Mouse (Mus musculus): ENCODE measurements around the gene Epha2.
A peak's percentile ranks its signal among the peaks of the same experiment; 100 is the strongest.

Gene Epha2

DNA sequence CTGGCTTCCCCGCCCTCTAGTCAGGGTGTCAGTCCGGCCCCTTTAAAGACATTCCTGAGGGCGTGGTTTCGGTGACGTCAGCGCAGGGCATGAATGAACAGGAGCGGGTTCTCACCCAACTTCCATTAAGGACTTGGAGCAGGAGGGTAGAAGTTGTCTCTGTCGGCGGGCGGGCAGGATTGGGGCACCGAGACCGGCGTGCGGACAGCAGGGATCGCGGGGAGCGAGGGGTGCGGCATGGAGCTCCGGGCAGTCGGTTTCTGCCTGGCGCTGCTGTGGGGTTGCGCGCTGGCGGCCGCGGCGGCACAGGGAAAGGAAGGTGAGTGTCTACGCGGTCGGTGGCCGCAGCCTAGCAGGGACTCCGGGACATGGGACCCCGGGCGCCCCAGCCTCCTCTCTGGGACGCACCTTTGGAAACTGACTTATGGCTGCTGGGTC, at the start of gene Epha2:
TSS of gene Epha2 (plus strand) at position 125 of the 438 bp plus-strand sequence.
- DNase-seq (ENCODE audit: low spot score) = peak; percentile 40

DNA sequence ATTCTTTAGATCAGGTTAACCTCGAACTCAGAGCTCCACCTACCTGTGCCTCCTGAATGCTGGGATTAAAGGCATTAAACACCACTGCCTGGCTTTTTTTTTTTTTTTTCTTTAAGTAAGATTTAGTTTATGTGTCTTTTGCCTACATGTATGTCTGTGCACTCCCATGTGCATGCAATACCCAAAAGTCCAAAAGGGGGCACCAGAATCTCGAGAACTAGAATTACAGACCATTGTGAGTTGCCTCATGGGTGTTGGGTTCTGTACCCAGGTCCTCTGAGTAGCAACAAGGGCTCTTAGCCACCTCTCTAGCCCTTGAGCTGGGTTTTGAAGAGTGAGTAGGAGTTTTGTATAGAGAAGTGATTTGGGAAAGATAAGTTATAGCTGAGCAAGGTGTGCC, 48.4 kb upstream of the Epha2 start:
- DNase-seq (ENCODE audit: low spot score) = no peak

DNA sequence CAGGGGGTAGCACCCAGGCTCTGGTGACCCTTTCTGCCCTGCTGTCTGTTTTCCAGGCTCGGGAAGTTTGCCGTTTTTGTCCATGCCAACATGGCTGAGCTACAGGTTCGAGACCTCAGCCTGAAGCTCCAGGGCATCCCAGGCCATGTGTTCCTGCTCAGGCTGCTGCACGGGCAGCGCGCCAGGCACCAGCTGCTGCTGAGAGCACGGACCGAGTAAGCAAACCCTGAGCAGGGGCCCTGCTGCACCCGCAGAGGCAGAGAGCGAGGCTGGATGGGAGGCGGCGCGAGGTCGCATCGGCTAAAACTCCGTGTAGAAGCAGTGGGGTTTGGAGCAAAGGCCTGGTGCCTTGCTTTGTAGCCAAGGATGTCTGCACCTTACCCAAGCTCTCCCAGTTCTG, 46.8 kb upstream of the Epha2 start:
- DNase-seq (ENCODE audit: low spot score) = no peak

DNA sequence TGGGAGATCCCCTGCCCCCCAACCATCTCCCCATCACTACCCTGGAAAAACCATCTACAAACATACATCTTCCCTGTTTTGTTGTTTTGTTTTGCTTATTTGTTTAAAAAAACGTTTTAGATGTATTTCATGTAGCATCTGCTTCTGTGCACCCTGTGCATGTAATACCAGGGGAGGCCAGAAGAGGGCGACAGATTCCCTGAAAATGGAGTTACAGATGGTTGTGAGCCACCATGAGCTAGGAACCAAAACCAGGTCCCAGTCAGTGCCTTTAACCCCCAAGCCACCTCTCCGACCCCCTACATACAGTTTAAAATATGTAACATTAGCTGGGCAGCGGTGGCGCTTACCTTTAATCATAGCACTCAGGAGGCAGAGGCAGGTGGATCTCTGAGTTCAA, 43.6 kb upstream of the Epha2 start:
- DNase-seq (ENCODE audit: low spot score) = no peak

DNA sequence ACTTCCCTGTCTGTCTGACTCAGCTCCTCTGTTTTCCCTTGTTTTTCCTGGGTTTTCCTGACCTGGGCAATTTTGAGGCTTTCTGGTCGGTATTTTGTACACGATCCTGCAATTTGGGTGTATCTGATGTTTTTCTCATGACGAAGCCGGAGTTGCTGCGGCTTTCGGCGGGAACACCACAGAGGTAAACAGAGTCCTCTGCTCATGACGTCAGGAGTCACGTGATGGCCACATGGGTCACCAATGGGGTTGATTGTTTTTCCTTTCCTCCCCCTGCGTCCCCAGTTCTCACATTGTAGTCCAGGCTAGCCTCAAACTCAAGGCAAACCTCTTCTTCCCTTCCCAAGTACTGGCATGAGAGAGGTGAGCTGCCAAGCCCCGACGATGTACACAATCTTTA, 41.6 kb upstream of the Epha2 start:
- no peak for DNase-seq (ENCODE audit: low spot score)

DNA sequence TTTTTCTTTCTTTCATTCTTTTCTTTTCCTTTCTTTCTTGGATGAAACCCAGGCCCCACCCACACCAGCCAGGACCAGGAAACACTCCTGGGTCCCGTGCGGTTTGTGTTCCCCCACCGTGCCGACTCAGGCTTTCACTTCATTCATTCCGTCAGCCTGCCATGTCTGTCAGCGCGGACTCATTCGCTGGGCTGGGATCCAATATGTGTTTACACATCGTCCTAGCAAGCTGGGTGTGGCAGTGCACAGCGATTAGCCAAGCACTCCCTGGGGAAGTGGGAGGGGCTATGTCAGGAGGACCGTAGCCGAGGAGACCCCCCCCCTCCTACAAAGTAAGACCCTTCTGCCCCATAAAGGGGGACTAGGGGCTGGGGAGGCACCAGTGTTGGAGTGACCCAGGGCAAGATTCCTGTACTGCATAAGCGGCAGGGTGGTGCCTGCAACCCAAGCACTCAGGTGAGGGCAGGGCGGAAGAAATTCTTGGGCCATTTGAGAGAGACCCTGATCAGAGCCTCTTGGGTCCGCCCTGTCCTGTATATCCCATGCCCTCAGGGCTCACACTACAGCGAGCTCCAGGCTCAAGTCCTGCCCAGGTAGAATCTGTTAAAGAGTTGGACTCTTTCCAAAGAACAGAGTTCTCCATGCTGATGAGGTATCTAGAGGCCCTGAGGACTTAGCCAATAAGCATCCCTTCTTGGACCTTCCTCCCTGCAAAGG, 40.9 kb upstream of the Epha2 start:
- no peak for DNase-seq (ENCODE audit: low spot score)

DNA sequence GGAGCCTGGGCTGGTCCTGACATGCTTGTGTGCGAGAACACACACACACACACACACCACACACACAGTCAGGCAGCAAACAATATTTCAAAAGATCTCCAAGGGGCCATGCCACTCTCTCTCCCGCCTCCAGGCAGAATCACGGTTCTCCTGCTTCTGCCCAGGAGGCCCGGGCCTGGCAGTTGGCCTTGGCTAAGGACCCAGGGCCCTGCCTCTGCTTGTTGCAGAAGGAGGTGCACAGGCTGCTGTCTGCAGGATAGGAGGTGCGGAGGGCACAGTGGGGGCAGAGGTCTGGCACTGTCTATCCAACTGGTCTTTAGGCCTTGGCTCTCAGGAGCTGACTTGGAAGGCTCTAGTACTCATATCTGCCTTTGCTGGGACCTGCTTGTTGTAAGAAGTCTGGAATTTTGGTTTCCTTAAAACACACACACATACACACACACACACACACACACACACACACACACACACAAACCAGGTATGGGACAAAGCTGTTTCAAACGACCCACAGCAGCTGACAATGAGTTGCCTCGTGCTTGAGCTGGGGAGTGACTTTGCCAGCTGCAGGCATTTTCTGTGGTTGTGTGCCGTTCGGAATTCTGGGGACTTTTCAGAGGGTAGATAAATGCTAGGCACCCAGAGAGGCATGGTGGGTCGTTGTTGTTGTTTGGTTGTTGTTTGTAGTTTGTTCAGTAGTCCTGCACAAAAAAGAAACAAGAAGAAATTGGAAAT, 38.0 kb upstream of the Epha2 start:
- no peak for DNase-seq (ENCODE audit: low spot score)

DNA sequence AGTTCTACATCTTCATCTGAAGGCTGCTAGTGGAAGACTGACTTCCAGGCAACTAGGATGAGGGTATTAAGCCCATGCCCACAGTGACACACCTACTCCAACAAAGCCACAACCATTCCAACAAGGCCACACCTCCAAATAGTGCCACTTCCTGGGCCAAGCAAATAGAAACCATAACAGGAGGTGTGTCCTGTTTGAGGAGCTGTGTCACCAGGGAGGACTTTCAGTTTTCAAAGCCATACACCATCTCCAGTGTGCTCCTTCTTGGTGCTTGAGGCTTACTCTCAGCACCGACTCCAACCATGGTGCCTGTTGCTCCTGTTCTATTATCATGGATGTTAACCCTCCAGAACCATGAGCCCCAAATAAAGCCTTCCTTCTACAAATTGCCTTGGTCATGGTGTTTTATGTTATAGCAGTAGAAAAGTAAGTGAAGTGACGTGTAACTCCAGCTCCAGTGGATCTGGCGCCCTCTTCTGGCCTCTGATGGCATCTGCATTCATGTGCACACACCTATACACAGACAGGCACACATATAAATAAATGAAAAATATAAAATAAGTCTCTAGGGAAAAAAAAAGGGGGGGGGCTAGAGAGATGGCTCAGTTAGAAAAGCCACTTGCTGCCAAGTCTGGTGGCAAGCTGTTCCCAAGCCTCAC, 34.9 kb upstream of the Epha2 start:
- DNase-seq (ENCODE audit: low spot score) = no peak

DNA sequence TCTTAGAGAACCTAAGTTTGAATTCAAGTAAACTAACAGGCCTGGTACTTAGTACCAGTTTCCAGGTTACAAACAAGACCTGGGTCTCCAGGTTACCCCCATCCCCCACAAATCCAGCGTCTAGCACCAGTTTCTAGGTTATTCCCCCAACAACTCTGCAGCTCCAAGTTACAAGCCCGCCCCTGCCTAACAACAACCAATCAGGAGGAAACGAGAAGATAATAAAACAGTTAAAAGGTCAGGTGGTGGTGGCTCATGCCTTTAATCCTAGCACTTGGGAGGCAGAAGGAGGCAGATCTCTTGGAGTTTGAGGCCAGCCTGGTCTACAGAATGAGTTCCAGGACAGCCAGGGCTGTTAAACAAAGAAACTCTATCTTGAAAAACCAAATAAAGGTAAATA, 33.8 kb upstream of the Epha2 start:
- DNase-seq (ENCODE audit: low spot score) = no peak

DNA sequence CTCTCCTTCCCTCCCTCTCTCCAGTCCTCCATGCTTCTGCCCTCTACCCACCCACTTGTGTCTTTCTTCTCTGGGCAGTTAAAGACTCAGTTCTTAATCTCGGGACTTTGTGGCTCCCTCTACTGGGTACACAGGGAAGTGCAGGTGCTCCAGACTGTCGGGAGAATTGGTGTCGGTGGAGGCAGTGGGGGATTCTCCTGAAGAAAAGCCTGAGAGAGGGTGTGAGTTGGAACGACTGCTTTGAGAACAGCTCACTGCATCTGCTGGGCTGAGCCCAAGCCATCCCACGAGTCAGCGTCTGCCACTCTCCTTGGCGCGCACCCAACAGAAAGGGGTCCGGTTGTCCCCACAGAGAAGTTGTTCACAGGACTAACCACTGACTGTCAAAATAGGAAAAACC, 33.2 kb upstream of the Epha2 start:
- no peak for DNase-seq (ENCODE audit: low spot score)

DNA sequence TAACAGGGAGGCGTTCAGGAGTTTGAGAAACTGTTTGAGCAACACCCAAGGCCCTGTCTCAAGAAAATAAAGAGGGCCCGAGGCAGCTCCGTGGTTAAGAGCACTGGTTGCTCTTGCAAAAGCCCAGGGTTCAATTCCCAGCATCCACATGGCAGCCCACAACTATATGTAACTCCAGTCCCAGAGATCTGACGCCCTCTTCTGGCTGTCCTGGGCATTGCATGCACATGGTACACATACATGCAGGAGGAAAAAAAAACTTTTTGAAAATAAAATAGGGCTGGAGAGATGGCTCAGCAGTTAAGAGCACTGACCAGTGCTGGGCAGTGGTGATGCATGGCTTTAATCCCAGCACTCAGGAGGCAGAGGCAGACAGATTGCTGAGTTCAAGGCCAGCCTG, 32.7 kb upstream of the Epha2 start:
- no peak for DNase-seq (ENCODE audit: low spot score)

DNA sequence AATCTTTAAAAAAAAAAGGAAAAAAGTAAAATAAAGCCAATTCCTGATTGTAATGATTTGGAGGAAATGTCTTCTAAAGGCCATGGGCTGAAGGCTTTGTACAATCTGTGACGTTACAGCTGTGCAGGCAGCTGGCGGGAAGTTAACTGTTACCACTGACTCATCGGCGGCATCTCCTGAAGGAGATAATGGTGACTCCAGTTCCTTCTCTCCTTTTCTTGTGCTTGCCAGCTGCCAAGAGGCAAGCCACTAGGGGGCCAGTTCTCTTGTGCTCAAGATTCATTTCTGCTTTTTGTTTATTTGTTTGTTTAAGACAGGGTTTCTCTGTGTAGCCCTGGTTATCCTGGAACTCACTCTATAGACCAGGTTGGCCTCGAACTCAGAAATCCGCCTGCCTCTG, 32.0 kb upstream of the Epha2 start:
- no peak for DNase-seq (ENCODE audit: low spot score)

DNA sequence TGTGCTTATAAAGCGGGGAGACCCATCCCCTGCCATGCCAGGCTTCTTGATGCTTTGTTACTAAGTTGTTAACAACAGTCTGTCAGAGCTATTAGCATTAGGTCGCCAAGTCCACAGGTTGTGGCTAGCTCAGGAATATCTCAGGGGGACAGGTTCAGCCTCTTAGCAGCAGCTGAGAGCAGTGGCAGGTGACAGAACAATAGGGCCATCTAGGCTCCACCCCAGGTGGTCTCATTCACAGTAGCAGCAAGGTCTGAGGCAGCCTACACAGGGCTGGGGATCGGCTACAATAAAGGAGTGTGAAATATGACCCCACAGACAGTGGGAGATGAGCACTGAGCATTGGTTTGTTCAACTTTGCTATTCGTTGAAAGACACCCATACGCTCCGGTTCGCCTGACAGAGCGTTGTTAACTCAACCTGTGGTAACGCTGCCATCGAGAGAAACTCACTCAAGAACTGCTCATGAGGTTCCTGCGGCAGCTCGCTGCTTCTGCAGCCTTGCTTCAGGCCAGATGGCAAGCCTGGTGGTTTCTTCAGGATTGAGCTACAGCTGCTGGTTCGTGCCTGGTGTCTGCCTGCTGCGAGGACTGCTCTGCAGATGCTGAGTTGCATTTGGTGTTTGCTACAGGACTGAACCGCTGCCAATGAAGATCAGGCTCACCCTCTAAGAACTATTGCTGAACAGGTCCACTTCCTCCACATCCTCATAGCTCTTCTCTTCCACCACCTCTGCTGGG, 30.7 kb upstream of the Epha2 start:
- no peak for DNase-seq (ENCODE audit: low spot score)

DNA sequence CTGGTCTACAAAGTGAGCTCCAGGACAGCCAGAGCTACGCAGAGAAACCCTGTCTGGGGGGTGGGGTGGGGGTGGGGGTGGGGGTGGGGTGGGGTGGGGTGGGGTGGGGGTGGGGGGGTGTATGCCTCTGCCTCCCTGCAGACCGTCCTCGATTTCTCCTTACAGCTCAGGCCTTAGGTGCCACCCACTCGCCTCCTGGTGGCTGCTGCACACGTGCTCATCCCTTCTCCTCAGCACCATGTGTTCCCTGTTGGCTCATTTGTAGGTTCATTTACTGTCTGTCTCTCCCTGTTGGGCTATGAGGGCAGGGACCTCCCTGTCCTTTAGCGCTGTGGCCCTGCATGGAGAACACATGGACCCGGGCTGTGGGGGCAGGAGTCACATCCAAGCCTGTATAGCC, 29.8 kb upstream of the Epha2 start:
- DNase-seq (ENCODE audit: low spot score) = no peak

DNA sequence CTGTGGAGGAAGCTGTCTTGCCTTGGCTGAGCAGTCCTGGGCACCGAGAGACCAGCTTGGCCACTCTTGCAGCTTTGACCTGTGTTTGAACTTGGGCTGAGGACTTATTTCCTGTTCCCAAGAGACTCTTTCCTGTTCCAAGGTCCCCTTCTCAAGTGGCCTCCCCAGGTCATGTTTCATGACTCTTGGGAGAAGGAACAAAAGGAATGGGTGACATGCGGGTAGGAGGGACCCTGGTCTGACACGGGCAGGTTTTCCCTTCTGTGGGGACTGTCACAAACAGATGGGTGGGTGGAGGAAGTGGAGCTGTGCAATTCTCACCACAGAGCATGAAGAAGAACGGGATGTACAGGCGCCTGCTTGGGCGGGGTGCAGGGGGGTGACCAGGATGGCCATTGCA, 29.3 kb upstream of the Epha2 start:
- DNase-seq (ENCODE audit: low spot score) = no peak

DNA sequence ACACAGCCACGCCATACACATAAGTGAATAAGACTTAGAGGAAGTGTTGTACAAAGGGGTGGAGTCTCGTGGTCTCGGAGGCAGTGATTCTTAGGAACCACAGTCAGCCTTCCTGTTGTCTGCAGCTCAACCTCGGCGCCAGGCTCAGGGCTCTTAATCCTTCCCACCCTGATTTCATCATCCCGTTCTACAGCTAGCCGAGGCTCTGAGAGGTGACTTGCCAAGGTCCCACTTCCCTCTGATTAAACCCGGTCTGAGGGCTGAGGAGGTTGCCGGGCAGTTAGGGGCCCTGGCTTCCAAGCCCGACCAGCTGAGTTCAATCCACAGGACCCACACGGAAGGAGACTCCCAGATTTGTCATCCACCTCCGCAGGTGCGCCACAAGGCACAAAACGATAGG, 28.2 kb upstream of the Epha2 start:
- no peak for DNase-seq (ENCODE audit: low spot score)

DNA sequence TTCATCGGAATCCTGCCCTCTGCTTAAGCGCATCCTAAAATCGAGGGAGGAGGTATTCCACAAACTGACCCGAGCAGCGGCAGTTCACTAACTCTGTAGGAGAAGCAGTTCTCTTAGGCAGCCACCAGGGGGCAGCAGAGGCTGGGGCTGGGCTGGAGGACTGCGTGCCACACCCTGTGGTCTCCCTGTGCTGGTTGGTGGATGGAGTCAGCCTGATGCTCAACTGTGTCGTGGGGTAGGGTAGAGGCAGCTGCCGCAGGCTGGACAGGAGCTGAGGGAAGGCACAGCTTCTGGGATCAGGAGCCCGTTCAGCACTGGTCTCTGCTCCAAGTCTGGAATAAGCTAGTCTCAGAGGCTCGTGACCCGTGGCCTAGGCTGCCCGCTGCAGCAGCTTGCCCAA, 27.7 kb upstream of the Epha2 start:
- DNase-seq (ENCODE audit: low spot score) = no peak

DNA sequence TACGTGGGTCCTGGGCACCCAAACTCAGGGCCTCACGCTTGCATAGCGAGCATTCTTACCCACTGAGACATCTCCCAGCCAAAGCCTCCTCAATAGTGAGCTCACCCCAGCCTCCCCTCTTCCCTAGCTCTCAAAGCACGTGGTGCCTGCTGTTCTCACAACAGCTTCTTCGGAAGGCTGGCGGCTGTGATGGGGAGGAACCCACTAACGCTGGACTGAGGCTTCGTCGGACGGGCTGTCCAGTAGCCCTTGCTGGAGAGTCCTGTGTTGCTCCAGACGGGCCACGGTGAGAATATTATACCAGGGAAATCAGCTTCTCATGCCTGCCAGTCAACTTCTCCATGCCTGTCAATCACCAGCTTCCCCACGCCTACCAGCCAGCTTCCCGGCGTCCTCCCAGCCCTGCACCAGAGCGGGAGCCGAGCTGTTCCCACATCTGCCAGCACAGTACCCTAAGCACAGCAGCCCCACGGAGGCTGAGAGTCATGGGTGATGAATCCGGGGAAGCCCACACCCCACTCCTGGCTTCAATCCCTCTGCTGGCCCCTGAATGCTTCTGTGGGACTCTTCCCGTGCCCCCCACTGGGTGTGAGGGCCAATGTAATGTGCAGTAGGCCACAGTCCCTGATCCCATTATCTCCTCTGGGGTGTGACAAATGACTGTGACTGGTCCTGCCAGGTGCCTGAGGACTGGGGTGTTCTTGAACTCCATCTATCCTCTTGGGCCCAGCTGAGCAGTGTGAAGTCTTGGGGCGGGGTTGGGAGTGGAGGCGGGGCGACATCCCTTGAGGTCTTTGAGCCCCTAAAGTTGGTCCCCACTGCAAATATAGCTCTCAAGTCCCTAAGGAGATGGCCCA, 26.3 kb upstream of the Epha2 start:
- no peak for DNase-seq (ENCODE audit: low spot score)

DNA sequence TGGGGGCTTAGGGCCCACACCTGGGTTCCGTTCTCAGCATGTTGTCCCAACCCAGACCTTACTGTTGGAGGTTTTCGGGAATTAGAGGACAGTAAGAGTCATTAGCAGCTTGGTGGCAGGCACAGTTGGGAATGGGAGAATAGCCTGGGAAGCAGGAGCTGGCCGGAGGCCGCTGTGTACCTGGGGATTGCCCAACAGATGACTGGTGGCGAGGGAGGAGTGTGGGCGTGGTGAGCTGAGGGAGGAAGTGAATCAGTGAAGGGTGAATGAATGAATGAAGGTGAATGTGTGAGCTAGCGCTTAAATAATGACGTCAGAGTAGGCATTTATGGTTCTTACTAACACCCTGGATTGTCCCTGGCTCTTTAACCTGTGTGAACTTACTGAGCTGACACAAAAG, 23.9 kb upstream of the Epha2 start:
- DNase-seq (ENCODE audit: low spot score) = no peak

DNA sequence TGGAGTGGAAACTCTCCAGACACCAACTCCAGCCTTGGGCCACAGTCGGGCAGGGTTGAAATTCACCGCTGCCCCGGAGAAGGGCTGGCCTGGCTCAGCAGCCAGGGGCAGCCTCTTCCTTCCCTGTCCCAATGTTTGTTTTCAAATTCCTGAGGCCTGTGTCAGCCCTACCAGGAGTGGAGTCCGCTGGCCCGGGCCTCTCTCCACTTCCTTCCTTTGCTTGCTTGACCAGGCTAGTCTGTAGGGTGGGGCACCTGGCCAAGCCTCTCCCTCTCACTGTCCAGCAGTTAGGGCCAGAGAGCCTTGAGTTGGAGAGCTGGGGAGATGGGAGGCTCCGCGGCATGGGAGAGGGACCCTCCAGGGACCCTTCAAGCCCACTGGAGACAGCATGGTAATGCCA, 22.9 kb upstream of the Epha2 start:
- no peak for DNase-seq (ENCODE audit: low spot score)

DNA sequence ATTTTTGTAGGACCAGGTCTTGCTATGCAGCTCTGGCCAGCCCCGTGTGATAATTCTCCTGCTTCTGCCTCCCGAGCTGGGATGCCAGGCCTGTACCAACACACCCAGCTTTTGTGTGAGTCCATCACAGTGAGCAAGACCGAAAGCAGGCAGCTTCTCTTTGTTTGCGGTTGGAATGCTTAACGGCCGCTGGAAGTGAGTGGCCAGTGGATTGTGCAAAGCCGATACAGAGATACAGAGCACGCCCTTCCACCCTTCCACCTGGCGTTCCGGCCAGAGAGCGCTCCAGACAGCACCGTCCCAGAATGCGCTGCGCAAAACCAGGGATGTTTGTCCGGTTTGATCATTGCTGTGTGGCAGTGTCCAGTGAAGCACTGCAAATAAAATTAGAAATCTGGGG, 21.7 kb upstream of the Epha2 start:
- no peak for DNase-seq (ENCODE audit: low spot score)

DNA sequence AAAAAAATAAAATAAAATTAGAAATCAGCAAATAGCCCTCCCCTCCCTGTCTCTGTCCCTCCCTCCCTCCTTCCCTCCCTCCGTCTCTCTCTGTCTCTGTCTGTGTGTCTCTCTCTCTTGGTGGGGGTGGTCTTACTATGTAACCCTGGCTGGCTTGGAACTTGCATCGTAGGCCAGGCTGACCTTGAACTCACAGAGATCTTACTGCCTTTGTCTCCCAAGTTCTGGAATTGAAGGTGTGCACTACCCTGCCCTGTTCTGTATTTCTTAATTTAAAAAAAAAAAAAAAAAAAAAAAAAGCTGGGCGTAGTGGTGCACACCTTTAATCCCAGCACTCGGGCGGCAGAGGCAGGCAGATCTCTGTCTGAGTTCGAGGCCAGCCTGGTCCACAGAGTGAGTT, 21.3 kb upstream of the Epha2 start:
- DNase-seq (ENCODE audit: low spot score) = no peak
